Mouse (Mus musculus): ENCODE measurements around the gene Ccdc92. TPM values are rescaled to one million over a fixed set of nuclear protein-coding genes. Genes with fewer than 3 reads are reported as not detected.

Ccdc92 gene
- polyA plus RNA-seq, 1 experiment from 2014 or later, result 5.3 TPM

DNA sequence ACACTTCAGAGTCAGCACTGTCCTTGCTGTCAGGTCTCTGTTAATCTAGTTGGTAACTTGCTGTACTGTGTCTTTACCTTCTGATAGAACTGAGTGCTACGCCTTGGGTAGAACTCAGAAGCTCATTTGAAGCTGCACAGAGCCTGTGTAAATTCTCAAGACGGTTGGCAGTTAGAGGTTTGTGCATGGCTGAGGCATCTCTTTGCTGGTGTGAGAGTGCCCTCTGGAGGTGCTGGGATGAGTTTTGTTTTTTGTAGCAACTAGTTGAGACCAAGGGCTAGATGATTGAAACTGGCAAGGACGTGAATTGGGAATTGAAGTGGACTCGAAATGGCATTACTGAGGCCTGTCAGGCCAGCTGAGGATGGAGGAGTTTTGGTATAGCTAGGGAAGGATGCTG is 6.8 kb upstream of the Ccdc92 start:
- no peaks in the 10 kb centered on the region for H3K36me3 ChIP-seq (ENCODE audit: control insufficient read depth, insufficient read depth, low read length)
- no peak overlapping the region for H3K4me2 ChIP-seq (ENCODE audit: low read depth, low read length)
- 30% methylated on average over 4 of the region's 4 CpGs for WGBS
- ATAC-seq (ENCODE audit: insufficient read depth, low FRiP score), result no peak
- no peaks in the 10 kb centered on the region for H3K27me3 ChIP-seq (ENCODE audit: control insufficient read depth, insufficient read depth, low read length)
- no peaks in the 10 kb centered on the region for H3K9me3 ChIP-seq (replicated peaks; ENCODE audit: control insufficient read depth, low read length)
- H3K9ac ChIP-seq (ENCODE audit: low read length), result no peak overlapping the region
- H3K4me1 ChIP-seq (ENCODE audit: control insufficient read depth, insufficient read depth, low read length), result peaks cover 33% of the 10 kb centered on the region
- no peak overlapping the region for H3K27ac ChIP-seq (ENCODE audit: low read length)
- H3K4me3 ChIP-seq (replicated peaks; ENCODE audit: low read length), result no peak overlapping the region

- ATAC-seq (ENCODE audit: insufficient read depth, low FRiP score), result peak; percentile 57
Observed at GRCm38 (mm10) chr5:124862871-124863741, 882 bp upstream of the Ccdc92 start.

GRCm38 (mm10) chr5:124861463-124861862 is 761 bp downstream of the Ccdc92 start:
- Histone ChIP-seq H3K9me3 (replicated peaks; ENCODE audit: control insufficient read depth, low read length) (no peaks in the 10 kb centered on the region), H3K27ac (ENCODE audit: low read length) (no peak overlapping the region), H3K27me3 (ENCODE audit: control insufficient read depth, insufficient read depth, low read length) (peaks cover 15% of the 10 kb centered on the region), H3K4me2 (ENCODE audit: low read depth, low read length) (peak overlapping the region; percentile 97), H3K4me3 (replicated peaks; ENCODE audit: low read length) (peak overlapping the region; percentile 97), H3K36me3 (ENCODE audit: control insufficient read depth, insufficient read depth, low read length) (no peaks in the 10 kb centered on the region), H3K4me1 (ENCODE audit: control insufficient read depth, insufficient read depth, low read length) (peaks cover 12% of the 10 kb centered on the region), H3K9ac (ENCODE audit: low read length) (peak overlapping the region; percentile 76)
- no peak for ATAC-seq (ENCODE audit: insufficient read depth, low FRiP score)
- 1% methylated on average over 29 of the region's 33 CpGs for WGBS

More at GRCm38 (mm10) chr5:124862871-124863741, 882 bp upstream of the Ccdc92 start:
- H3K36me3 ChIP-seq (ENCODE audit: control insufficient read depth, insufficient read depth, low read length), result no peaks in the 10 kb centered on the region
- H3K9ac ChIP-seq (ENCODE audit: low read length), result peak overlapping the region; percentile 90
- peak overlapping the region; percentile 81 for H3K27ac ChIP-seq (ENCODE audit: low read length)
- H3K4me2 ChIP-seq (ENCODE audit: low read depth, low read length), result peak overlapping the region; percentile 97
- peaks cover 12% of the 10 kb centered on the region for H3K4me1 ChIP-seq (ENCODE audit: control insufficient read depth, insufficient read depth, low read length)
- H3K27me3 ChIP-seq (ENCODE audit: control insufficient read depth, insufficient read depth, low read length), result peaks cover 15% of the 10 kb centered on the region
- no peaks in the 10 kb centered on the region for H3K9me3 ChIP-seq (replicated peaks; ENCODE audit: control insufficient read depth, low read length)
- H3K4me3 ChIP-seq (replicated peaks; ENCODE audit: low read length), result peak overlapping the region; percentile 97
- WGBS, result under 1% methylated on average over 84 of the region's 88 CpGs

DNA sequence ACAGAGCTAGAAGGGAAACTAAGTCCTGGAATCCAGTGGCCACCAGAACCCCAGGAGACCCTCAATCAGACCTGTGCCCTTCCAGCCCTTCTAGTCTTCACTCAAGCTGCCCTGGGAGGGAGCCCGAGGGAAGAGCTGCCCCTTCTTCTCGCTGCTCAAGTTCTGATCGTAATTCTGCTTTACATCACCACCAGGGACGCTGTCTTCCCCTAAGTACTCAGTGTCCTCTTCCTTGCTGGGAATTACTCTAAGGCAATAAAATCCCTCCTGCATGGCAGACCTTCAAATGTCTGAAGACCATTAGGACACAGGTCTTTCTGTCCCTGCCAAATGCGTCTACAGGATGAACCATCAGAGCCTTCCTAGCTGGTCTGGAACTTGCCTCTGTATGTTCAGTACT is 2.2 kb downstream of the Ccdc92 start:
- Histone ChIP-seq H3K4me2 (ENCODE audit: low read depth, low read length) (no peak overlapping the region), H3K27ac (ENCODE audit: low read length) (no peak overlapping the region), H3K4me1 (ENCODE audit: control insufficient read depth, insufficient read depth, low read length) (peaks cover 12% of the 10 kb centered on the region), H3K4me3 (replicated peaks; ENCODE audit: low read length) (no peak overlapping the region), H3K9me3 (replicated peaks; ENCODE audit: control insufficient read depth, low read length) (no peaks in the 10 kb centered on the region), H3K36me3 (ENCODE audit: control insufficient read depth, insufficient read depth, low read length) (no peaks in the 10 kb centered on the region), H3K27me3 (ENCODE audit: control insufficient read depth, insufficient read depth, low read length) (peaks cover 15% of the 10 kb centered on the region), H3K9ac (ENCODE audit: low read length) (no peak overlapping the region)
- ATAC-seq (ENCODE audit: insufficient read depth, low FRiP score), result no peak
- WGBS, result 17% methylated on average over 5 of the region's 5 CpGs

GRCm38 (mm10) chr5:124854202-124854601 is 8.0 kb downstream of the Ccdc92 start:
- Histone ChIP-seq H3K9me3 (replicated peaks; ENCODE audit: control insufficient read depth, low read length) (no peaks in the 10 kb centered on the region), H3K4me2 (ENCODE audit: low read depth, low read length) (no peak overlapping the region), H3K4me1 (ENCODE audit: control insufficient read depth, insufficient read depth, low read length) (peaks cover 7% of the 10 kb centered on the region), H3K27ac (ENCODE audit: low read length) (no peak overlapping the region), H3K9ac (ENCODE audit: low read length) (no peak overlapping the region), H3K4me3 (replicated peaks; ENCODE audit: low read length) (no peak overlapping the region), H3K27me3 (ENCODE audit: control insufficient read depth, insufficient read depth, low read length) (no peaks in the 10 kb centered on the region), H3K36me3 (ENCODE audit: control insufficient read depth, insufficient read depth, low read length) (no peaks in the 10 kb centered on the region)
- 89% methylated on average over 4 of the region's 4 CpGs for WGBS
- no peak for ATAC-seq (ENCODE audit: insufficient read depth, low FRiP score)

DNA sequence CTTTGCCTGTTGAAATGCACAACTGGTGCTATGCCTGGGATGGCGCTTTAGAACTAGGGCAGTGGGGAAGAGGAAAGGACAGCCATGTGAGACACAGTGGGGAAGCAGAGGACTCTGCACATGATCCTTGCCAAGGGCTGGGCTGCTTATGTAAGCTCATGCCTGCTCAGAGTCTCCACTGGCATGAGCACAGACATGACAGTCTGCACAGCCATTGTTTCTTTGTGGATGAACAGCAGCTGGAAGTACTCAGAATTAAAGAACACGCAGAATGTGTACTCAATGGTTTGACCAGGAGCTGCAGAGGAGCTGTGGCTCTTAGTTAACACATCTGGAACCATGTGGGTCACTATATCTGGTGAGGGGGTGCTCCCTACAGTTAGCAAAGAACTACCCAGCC is 9.1 kb downstream of the Ccdc92 start:
- Histone ChIP-seq H3K27me3 (ENCODE audit: control insufficient read depth, insufficient read depth, low read length) (no peaks in the 10 kb centered on the region), H3K4me3 (replicated peaks; ENCODE audit: low read length) (no peak overlapping the region), H3K4me1 (ENCODE audit: control insufficient read depth, insufficient read depth, low read length) (peaks cover 7% of the 10 kb centered on the region), H3K36me3 (ENCODE audit: control insufficient read depth, insufficient read depth, low read length) (no peaks in the 10 kb centered on the region), H3K27ac (ENCODE audit: low read length) (peak overlapping the region; percentile 38), H3K9ac (ENCODE audit: low read length) (no peak overlapping the region), H3K9me3 (replicated peaks; ENCODE audit: control insufficient read depth, low read length) (no peaks in the 10 kb centered on the region), H3K4me2 (ENCODE audit: low read depth, low read length) (no peak overlapping the region)
- peak; percentile 50; the same call in 1 of the 2 replicates for ATAC-seq (ENCODE audit: insufficient read depth, low FRiP score)
- WGBS, result 63% methylated on average over 2 of the region's 2 CpGs

DNA sequence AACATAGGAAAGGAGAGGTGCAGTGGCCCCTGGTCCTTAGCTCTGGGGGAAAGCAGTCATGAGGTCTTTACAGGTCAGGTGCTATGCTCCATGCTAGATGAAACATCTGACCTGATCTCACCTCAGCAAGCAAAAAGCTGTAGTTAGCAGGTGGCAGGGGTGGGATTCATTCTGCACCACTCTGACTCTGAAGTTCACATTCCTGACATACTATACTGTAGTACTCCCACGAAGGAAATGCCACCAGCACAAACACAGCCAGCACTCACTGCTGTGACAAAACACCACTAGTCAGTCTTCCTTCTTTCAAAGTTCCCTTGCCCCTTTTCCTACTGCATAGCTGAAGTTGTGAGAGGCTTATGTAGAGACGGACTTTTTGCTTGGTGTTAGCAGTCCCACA is 9.9 kb downstream of the Ccdc92 start:
- no peak for ATAC-seq (ENCODE audit: insufficient read depth, low FRiP score)
- H3K36me3 ChIP-seq (ENCODE audit: control insufficient read depth, insufficient read depth, low read length), result no peaks in the 10 kb centered on the region
- 22% methylated on average over 2 of the region's 2 CpGs for WGBS

DNA sequence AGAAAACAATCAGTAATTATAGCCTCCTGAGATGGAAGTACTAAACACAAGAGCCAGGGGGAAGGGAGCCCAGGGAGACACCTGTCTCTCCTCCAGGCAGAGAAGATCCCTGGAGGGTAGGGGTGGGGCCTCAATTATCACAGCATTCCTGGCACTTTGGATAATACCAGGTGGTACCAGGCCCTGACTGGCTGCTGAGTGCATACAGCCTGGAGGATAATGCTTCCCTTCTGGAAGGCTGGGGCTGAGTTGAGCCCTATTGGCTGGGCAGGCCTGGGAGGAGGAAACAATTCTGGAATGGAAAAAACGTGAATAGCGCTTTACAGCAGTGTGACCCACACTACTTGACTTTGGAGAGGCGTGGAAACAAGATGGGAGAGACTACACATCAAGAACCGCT is 10.7 kb downstream of the Ccdc92 start:
- no peaks in the 10 kb centered on the region for H3K9me3 ChIP-seq (replicated peaks; ENCODE audit: control insufficient read depth, low read length)
- H3K36me3 ChIP-seq (ENCODE audit: control insufficient read depth, insufficient read depth, low read length), result no peaks in the 10 kb centered on the region
- 50% methylated on average over 4 of the region's 4 CpGs for WGBS
- H3K9ac ChIP-seq (ENCODE audit: low read length), result no peak overlapping the region
- no peak overlapping the region for H3K27ac ChIP-seq (ENCODE audit: low read length)
- ATAC-seq (ENCODE audit: insufficient read depth, low FRiP score), result peak; percentile 47; the same call in 1 of the 2 replicates
- H3K27me3 ChIP-seq (ENCODE audit: control insufficient read depth, insufficient read depth, low read length), result no peaks in the 10 kb centered on the region
- no peak overlapping the region for H3K4me3 ChIP-seq (replicated peaks; ENCODE audit: low read length)
- peaks cover 7% of the 10 kb centered on the region for H3K4me1 ChIP-seq (ENCODE audit: control insufficient read depth, insufficient read depth, low read length)
- H3K4me2 ChIP-seq (ENCODE audit: low read depth, low read length), result no peak overlapping the region

More for the DNA sequence above, 9.9 kb downstream of the Ccdc92 start:
- no peaks in the 10 kb centered on the region for H3K9me3 ChIP-seq (replicated peaks; ENCODE audit: control insufficient read depth, low read length)
- H3K4me3 ChIP-seq (replicated peaks; ENCODE audit: low read length), result no peak overlapping the region
- no peaks in the 10 kb centered on the region for H3K27me3 ChIP-seq (ENCODE audit: control insufficient read depth, insufficient read depth, low read length)
- no peak overlapping the region for H3K9ac ChIP-seq (ENCODE audit: low read length)
- 0 out of 2 replicates have a peak overlapping the region, but pooled peaks have one; percentile 38 for H3K27ac ChIP-seq (ENCODE audit: low read length)
- H3K4me2 ChIP-seq (ENCODE audit: low read depth, low read length), result no peak overlapping the region
- H3K4me1 ChIP-seq (ENCODE audit: control insufficient read depth, insufficient read depth, low read length), result peaks cover 7% of the 10 kb centered on the region

GRCm38 (mm10) chr5:124848994-124849393 is 13.2 kb downstream of the Ccdc92 start:
- H3K9ac ChIP-seq (ENCODE audit: low read length), result no peak overlapping the region
- peaks cover 7% of the 10 kb centered on the region for H3K4me1 ChIP-seq (ENCODE audit: control insufficient read depth, insufficient read depth, low read length)
- H3K27ac ChIP-seq (ENCODE audit: low read length), result no peak overlapping the region
- no peaks in the 10 kb centered on the region for H3K9me3 ChIP-seq (replicated peaks; ENCODE audit: control insufficient read depth, low read length)
- no peak for ATAC-seq (ENCODE audit: insufficient read depth, low FRiP score)
- H3K4me2 ChIP-seq (ENCODE audit: low read depth, low read length), result no peak overlapping the region
- no peak overlapping the region for H3K4me3 ChIP-seq (replicated peaks; ENCODE audit: low read length)
- no peaks in the 10 kb centered on the region for H3K27me3 ChIP-seq (ENCODE audit: control insufficient read depth, insufficient read depth, low read length)
- WGBS, result 80% methylated on average over 3 of the region's 3 CpGs
- H3K36me3 ChIP-seq (ENCODE audit: control insufficient read depth, insufficient read depth, low read length), result no peaks in the 10 kb centered on the region
